ENCODE assay signal across 13 mouse cellular contexts in the genomic region with DNA sequence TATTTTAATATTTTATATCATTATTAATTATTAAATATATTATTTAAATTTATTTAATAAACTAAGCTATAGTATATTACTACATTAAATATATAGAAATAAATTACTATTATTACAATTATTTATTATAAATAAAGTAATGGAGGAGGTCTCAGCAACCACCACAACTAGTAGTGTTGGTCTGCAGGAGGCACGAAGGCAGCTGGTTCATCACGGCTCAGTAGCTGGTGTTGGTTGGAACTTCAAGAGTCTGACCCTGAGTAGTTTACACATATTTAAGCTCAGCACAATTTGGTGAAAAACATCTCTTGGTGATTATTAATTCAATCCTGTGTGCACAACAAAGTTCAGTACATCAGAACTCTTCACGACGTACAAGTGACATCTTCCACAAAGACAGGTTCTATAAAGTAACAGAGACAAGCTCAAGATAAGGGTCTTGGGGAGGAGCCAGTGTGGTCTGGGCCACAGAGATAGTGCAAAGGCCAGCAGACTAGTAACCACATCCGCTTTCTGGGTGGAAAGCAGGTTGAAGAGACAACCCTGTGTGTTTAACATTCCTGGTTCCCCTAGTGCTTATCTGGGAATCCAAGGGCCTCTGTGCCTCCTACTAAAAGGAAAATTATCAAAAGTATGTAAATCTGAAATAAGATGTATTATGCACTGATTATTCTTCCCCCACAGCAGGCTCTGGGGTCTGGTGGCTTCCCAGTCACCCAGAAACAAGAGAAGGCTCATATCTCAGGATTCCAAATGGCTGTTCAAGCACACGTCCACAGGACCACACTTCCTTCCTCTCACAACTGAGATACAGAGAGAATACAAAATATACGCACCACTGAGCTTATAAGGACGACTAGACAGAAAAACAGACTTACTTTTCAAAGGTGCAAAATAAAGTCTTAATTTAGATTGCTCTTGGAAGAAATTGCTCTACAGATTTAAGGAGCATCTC. TPM values are rescaled to one million over a fixed set of nuclear protein-coding genes. Genes with fewer than 3 reads are reported as not detected.
DNase-seq lines count a peak whose midpoint lies in the region; ATAC-seq and TF ChIP-seq lines count a peak whose summit lies in the region.
"Had no signal": no experiment of that assay in that cellular context is flagged by ENCODE, and none has a peak within 500 bp of the region (broad histone marks: within the 10 kb centered on the region; RNA-seq: fewer than 3 reads in every experiment).

No protein-coding gene starts in this region.

- H3K4me3 ChIP-seq in intestine, embryonic 15.5 days (replicated peaks): no peak overlapping the region
- no peak overlapping the region for H3K4me3 ChIP-seq in intestine, postnatal 0 days (ENCODE audit: low read depth, low read length)
- H3K4me3 ChIP-seq in forebrain, embryonic 11.5 days (ENCODE audit: low read depth, low read length): no peak overlapping the region

- H3K9ac ChIP-seq in intestine, embryonic 15.5 days: no peak overlapping the region
- no peak overlapping the region for H3K9ac ChIP-seq in intestine, postnatal 0 days (ENCODE audit: low read depth, low read length)
- H3K9ac ChIP-seq in forebrain, embryonic 11.5 days (ENCODE audit: low read length): no peak overlapping the region

- peak; percentile 53; the same call in 1 of the 2 replicates for ATAC-seq in intestine, embryonic 15.5 days
- no peak for ATAC-seq in intestine, postnatal 0 days
- ATAC-seq in erythroblast, adult 5-6 weeks (replicated peaks; ENCODE audit: low FRiP score, poor library complexity, severe bottlenecking): peak; percentile 98
- ATAC-seq in megakaryocyte, adult 5-6 weeks (ENCODE audit: poor library complexity, severe bottlenecking): peak; percentile 98
- no peak for ATAC-seq in forebrain, embryonic 11.5 days (replicated peaks; ENCODE audit: low FRiP score)
- ATAC-seq in frontal cortex, adult (ENCODE audit: low TSS enrichment): no peak

- DNase-seq in thymus, postnatal 25 days: peak; percentile 46
- no peak for DNase-seq in cerebellum, postnatal 14 days
- no peak for DNase-seq in forebrain, embryonic 11.5 days (ENCODE audit: low spot score)
- DNase-seq: adrenal gland, adult 2 months; cerebellum, adult 9-10 months; gastrocnemius, postnatal 36 days; lung, postnatal 10 days; right cerebral cortex, adult 18-20 months had no signal

- TF ChIP-seq CTCF in intestine, postnatal 0 days (IDR thresholded peaks at IDR 0.05; ENCODE audit: low read depth): no peak

- H3K9me3 ChIP-seq in intestine, embryonic 15.5 days: no peaks in the 10 kb centered on the region
- no peaks in the 10 kb centered on the region for H3K9me3 ChIP-seq in intestine, postnatal 0 days (ENCODE audit: control insufficient read depth)
- H3K9me3 ChIP-seq in forebrain, embryonic 11.5 days (ENCODE audit: control insufficient read depth, low read length): no peaks in the 10 kb centered on the region

- no peaks in the 10 kb centered on the region for H3K27me3 ChIP-seq in intestine, embryonic 15.5 days (replicated peaks)
- no peaks in the 10 kb centered on the region for H3K27me3 ChIP-seq in intestine, postnatal 0 days (replicated peaks; ENCODE audit: control insufficient read depth, insufficient read depth, low read length)
- no peaks in the 10 kb centered on the region for H3K27me3 ChIP-seq in forebrain, embryonic 11.5 days (ENCODE audit: control insufficient read depth, insufficient read depth, low read length)

- 75% methylated on average over 8 of the region's 8 CpGs for WGBS in intestine, embryonic 15.5 days
- WGBS in intestine, postnatal 0 days: 74% methylated on average over 8 of the region's 8 CpGs
- 86% methylated on average over 8 of the region's 8 CpGs for WGBS in forebrain, embryonic 11.5 days

- no peaks in the 10 kb centered on the region for H3K36me3 ChIP-seq in intestine, embryonic 15.5 days
- H3K36me3 ChIP-seq in intestine, postnatal 0 days (ENCODE audit: control insufficient read depth, insufficient read depth): no peaks in the 10 kb centered on the region
- no peaks in the 10 kb centered on the region for H3K36me3 ChIP-seq in forebrain, embryonic 11.5 days (ENCODE audit: control insufficient read depth, insufficient read depth, low read length)

- H3K4me1 ChIP-seq in intestine, embryonic 15.5 days (replicated peaks): no peaks in the 10 kb centered on the region
- H3K4me1 ChIP-seq in intestine, postnatal 0 days (replicated peaks; ENCODE audit: control insufficient read depth, insufficient read depth, low read length): no peaks in the 10 kb centered on the region
- no peaks in the 10 kb centered on the region for H3K4me1 ChIP-seq in forebrain, embryonic 11.5 days (replicated peaks; ENCODE audit: control insufficient read depth, insufficient read depth, low read length)

- no peak overlapping the region for H3K4me2 ChIP-seq in intestine, embryonic 15.5 days (replicated peaks)
- H3K4me2 ChIP-seq in intestine, postnatal 0 days (replicated peaks; ENCODE audit: low read depth): no peak overlapping the region
- H3K4me2 ChIP-seq in forebrain, embryonic 11.5 days (ENCODE audit: low read depth, low read length, severe bottlenecking): no peak overlapping the region

- H3K27ac ChIP-seq in intestine, embryonic 15.5 days: no peak overlapping the region
- no peak overlapping the region for H3K27ac ChIP-seq in intestine, postnatal 0 days (ENCODE audit: low read depth, low read length)
- H3K27ac ChIP-seq in forebrain, embryonic 11.5 days (ENCODE audit: low read depth, low read length): no peak overlapping the region

RNA-seq across cellular contexts. Expression of gene Ccng2, which starts 27.2 kb away (rescaled TPM):
- 33.2 and 37.8 TPM in 2 replicates for polyA plus RNA-seq in intestine, embryonic 15.5 days (2015; fragmentation: Nextera tagmentation; extraction: Ambion mirVana)
- polyA plus RNA-seq in intestine, postnatal 0 days (2015; fragmentation: Nextera tagmentation; extraction: Ambion mirVana): 28.0 and 34.5 TPM in 2 replicates
- total RNA-seq in erythroblast, adult 5-6 weeks (2015; ENCODE audit: low replicate concordance): 38.0 and 49.1 TPM in 2 replicates
- total RNA-seq in erythroblast, adult 5-6 weeks (2017; ENCODE audit: low replicate concordance): 47.9 and 48.8 TPM in 2 replicates
- total RNA-seq in megakaryocyte, adult 5-6 weeks (2015): 103 TPM in 2 replicates
- 104 TPM in 2 replicates for total RNA-seq in megakaryocyte, adult 5-6 weeks (2017)
- 80.7 and 84.6 TPM in 2 replicates for polyA plus RNA-seq in forebrain, embryonic 11.5 days (2014; fragmentation: Nextera tagmentation; extraction: Ambion mirVana)

RNA-seq across cellular contexts. Expression of gene 2010109A12Rik, which starts 33.5 kb away (rescaled TPM):
- 1.6 and 2.0 TPM in 2 replicates for polyA plus RNA-seq in intestine, embryonic 15.5 days (2015; fragmentation: Nextera tagmentation; extraction: Ambion mirVana)
- 1.0 and 1.3 TPM in 2 replicates for polyA plus RNA-seq in intestine, postnatal 0 days (2015; fragmentation: Nextera tagmentation; extraction: Ambion mirVana)
- 1.0 TPM in 1 of 2 replicates, not detected in the other for total RNA-seq in erythroblast, adult 5-6 weeks (2015; ENCODE audit: low replicate concordance)
- total RNA-seq in erythroblast, adult 5-6 weeks (2017; ENCODE audit: low replicate concordance): 1.3 and 4.8 TPM in 2 replicates
- 0.20 and 0.43 TPM in 2 replicates for total RNA-seq in megakaryocyte, adult 5-6 weeks (2015)
- 0.94 and 3.7 TPM in 2 replicates for total RNA-seq in megakaryocyte, adult 5-6 weeks (2017)
- polyA plus RNA-seq in forebrain, embryonic 11.5 days (2014; fragmentation: Nextera tagmentation; extraction: Ambion mirVana): 1.7 and 2.7 TPM in 2 replicates
- total RNA-seq: gastrocnemius, postnatal 36 days had no signal
- polyA plus RNA-seq: adrenal gland, adult 2 months had no signal

RNA-seq across cellular contexts. Expression of gene Ccni, which starts 33.6 kb away (rescaled TPM):
- 79.2 and 91.2 TPM in 2 replicates for polyA plus RNA-seq in intestine, embryonic 15.5 days (2015; fragmentation: Nextera tagmentation; extraction: Ambion mirVana)
- 68.1 and 71.0 TPM in 2 replicates for polyA plus RNA-seq in intestine, postnatal 0 days (2015; fragmentation: Nextera tagmentation; extraction: Ambion mirVana)
- total RNA-seq in erythroblast, adult 5-6 weeks (2015; ENCODE audit: low replicate concordance): 121 and 147 TPM in 2 replicates
- total RNA-seq in erythroblast, adult 5-6 weeks (2017; ENCODE audit: low replicate concordance): 143 and 150 TPM in 2 replicates
- 180 and 198 TPM in 2 replicates for total RNA-seq in megakaryocyte, adult 5-6 weeks (2015)
- 196 and 202 TPM in 2 replicates for total RNA-seq in megakaryocyte, adult 5-6 weeks (2017)
- polyA plus RNA-seq in forebrain, embryonic 11.5 days (2014; fragmentation: Nextera tagmentation; extraction: Ambion mirVana): 168 and 181 TPM in 2 replicates

Comparison
In these comparisons a context has a peak if more than half of its experiments do, and no peak if none do; other contexts are left out.
1. ATAC-seq: peak in intestine, embryonic 15.5 days (single experiment), erythroblast, adult 5-6 weeks (single experiment) and megakaryocyte, adult 5-6 weeks (single experiment); none in intestine, postnatal 0 days (single experiment), forebrain, embryonic 11.5 days (single experiment) and frontal cortex, adult (single experiment).